In the genomic region with DNA sequence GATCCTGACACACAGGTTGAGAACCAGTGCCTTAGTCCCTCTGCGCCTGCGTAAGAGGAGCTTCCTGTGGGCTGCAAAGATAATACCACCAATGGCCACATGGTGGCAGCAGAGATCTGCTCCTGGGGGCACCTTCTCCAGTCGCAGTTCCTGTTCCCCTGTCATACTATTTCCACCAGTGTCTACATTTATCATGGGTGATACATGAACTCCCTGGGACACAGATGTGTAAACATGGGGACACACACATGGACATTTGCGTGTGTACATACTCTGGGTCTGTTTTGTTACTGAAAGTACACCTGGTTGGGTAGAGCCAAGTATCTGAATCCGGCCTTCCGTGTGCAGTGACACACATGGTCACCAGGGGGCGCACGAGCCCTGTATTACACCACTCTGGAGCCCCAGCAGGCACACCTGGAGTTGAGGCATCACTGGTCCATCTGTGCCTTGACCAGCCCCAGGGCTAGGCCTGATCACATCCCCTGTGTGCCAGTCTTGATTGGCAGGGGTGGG, we compare ENCODE assay signal across 8 mouse cellular contexts. TPM values are rescaled to one million over a fixed set of nuclear protein-coding genes. Genes with fewer than 3 reads are reported as not detected.
DNase-seq lines count a peak whose midpoint lies in the region; ATAC-seq and TF ChIP-seq lines count a peak whose summit lies in the region.

No protein-coding gene starts in this region.

- H3K27ac ChIP-seq in heart, embryonic 10.5 days: no peak overlapping the region
- no peak overlapping the region for H3K27ac ChIP-seq in kidney, embryonic 14.5 days (ENCODE audit: low read depth, low read length)
- H3K27ac ChIP-seq in limb, embryonic 14.5 days (replicated peaks; ENCODE audit: low read depth, low read length): no peak overlapping the region
- no peak overlapping the region for H3K27ac ChIP-seq in midbrain, embryonic 16.5 days (ENCODE audit: low read length)
- H3K27ac ChIP-seq in spleen, adult 2 months (ENCODE audit: insufficient read depth, low read length): peak overlapping the region; percentile 46

- H3K9ac ChIP-seq in kidney, embryonic 14.5 days (ENCODE audit: low read depth, low read length): no peak overlapping the region
- H3K9ac ChIP-seq in limb, embryonic 14.5 days (ENCODE audit: low read depth, low read length, severe bottlenecking): no peak overlapping the region
- H3K9ac ChIP-seq in midbrain, embryonic 16.5 days (ENCODE audit: low read depth, low read length): no peak overlapping the region

- WGBS in heart, embryonic 10.5 days: 14% methylated on average over 8 of the region's 8 CpGs
- 15% methylated on average over 8 of the region's 8 CpGs for WGBS in kidney, embryonic 14.5 days
- WGBS in limb, embryonic 14.5 days: 13% methylated on average over 8 of the region's 8 CpGs
- 19% methylated on average over 8 of the region's 8 CpGs for WGBS in midbrain, embryonic 16.5 days
- WGBS in spleen, adult 2 months: 3% methylated on average over 8 of the region's 8 CpGs

- no peak overlapping the region for H3K4me2 ChIP-seq in kidney, embryonic 14.5 days (replicated peaks; ENCODE audit: low read depth, low read length)
- no peak overlapping the region for H3K4me2 ChIP-seq in limb, embryonic 14.5 days (replicated peaks; ENCODE audit: low read depth, low read length, severe bottlenecking)
- H3K4me2 ChIP-seq in midbrain, embryonic 16.5 days (ENCODE audit: low read length): no peak overlapping the region

- TF ChIP-seq POLR2A in limb, embryonic 14.5 days (IDR thresholded peaks at IDR 0.05; ENCODE audit: borderline replicate concordance, extremely low read depth, insufficient read depth, insufficient read length): no peak
- no peak for TF ChIP-seq POLR2A in spleen, adult 2 months (IDR thresholded peaks at IDR 0.05; ENCODE audit: low read depth, low read length)

- no peak overlapping the region for H3K4me3 ChIP-seq in heart, embryonic 10.5 days
- H3K4me3 ChIP-seq in kidney, embryonic 14.5 days (ENCODE audit: low read length): no peak overlapping the region
- H3K4me3 ChIP-seq in limb, embryonic 14.5 days (replicated peaks; ENCODE audit: low read length): no peak overlapping the region
- no peak overlapping the region for H3K4me3 ChIP-seq in midbrain, embryonic 16.5 days (ENCODE audit: low read depth, low read length)
- peak overlapping the region; percentile 22; the same call in 1 of the 2 replicates for H3K4me3 ChIP-seq in spleen, adult 2 months (ENCODE audit: extremely low read depth, insufficient read depth, insufficient read length)

- peak; percentile 89 for DNase-seq in 3T3-L1 (ENCODE audit: low read depth, low spot score)
- peak; percentile 93 for DNase-seq in adrenal gland, postnatal 36 days
- peak; percentile 90 for DNase-seq in heart, embryonic 10.5 days (ENCODE audit: low spot score)
- DNase-seq in limb, embryonic 14.5 days (ENCODE audit: low spot score): peak; percentile 82
- peak; percentile 91 to 97 for DNase-seq in spleen, adult 2 months (ENCODE audit: low read depth in 1 of 2, low spot score in 2 of 2)

- peaks cover 2% of the 10 kb centered on the region; the same call in 1 of the 2 replicates for H3K9me3 ChIP-seq in heart, embryonic 10.5 days
- no peaks in the 10 kb centered on the region for H3K9me3 ChIP-seq in kidney, embryonic 14.5 days (ENCODE audit: control insufficient read depth, low read length)
- H3K9me3 ChIP-seq in limb, embryonic 14.5 days (ENCODE audit: control insufficient read depth, low read length): no peaks in the 10 kb centered on the region
- H3K9me3 ChIP-seq in midbrain, embryonic 16.5 days (replicated peaks; ENCODE audit: control insufficient read depth, low read length, poor library complexity, severe bottlenecking): no peaks in the 10 kb centered on the region

- TF ChIP-seq CTCF in spleen, adult 2 months (IDR thresholded peaks at IDR 0.05; ENCODE audit: extremely low read depth, insufficient read depth, insufficient read length, insufficient replicate concordance): peak; percentile 87

- H3K27me3 ChIP-seq in heart, embryonic 10.5 days (ENCODE audit: insufficient read depth, poor library complexity, severe bottlenecking): no peaks in the 10 kb centered on the region
- no peaks in the 10 kb centered on the region for H3K27me3 ChIP-seq in kidney, embryonic 14.5 days (ENCODE audit: control insufficient read depth, insufficient read depth, low read length)
- H3K27me3 ChIP-seq in limb, embryonic 14.5 days (ENCODE audit: control insufficient read depth, insufficient read depth, low read length): no peaks in the 10 kb centered on the region
- no peaks in the 10 kb centered on the region for H3K27me3 ChIP-seq in midbrain, embryonic 16.5 days (ENCODE audit: control insufficient read depth, insufficient read depth, low read depth, low read length)
- no peaks in the 10 kb centered on the region for H3K27me3 ChIP-seq in spleen, adult 2 months (ENCODE audit: control insufficient read depth, insufficient read depth, low read length)

- peak; percentile 74 for ATAC-seq in erythroblast, adult 5-6 weeks (replicated peaks; ENCODE audit: low FRiP score, poor library complexity, severe bottlenecking)
- peak; percentile 63 for ATAC-seq in kidney, embryonic 14.5 days (ENCODE audit: low FRiP score, low TSS enrichment)
- ATAC-seq in limb, embryonic 14.5 days (ENCODE audit: low FRiP score, low read depth): 0 out of 2 replicates have a peak, but pooled peaks have one; percentile 24
- peak; percentile 50 for ATAC-seq in midbrain, embryonic 16.5 days

- no peaks in the 10 kb centered on the region for H3K36me3 ChIP-seq in heart, embryonic 10.5 days
- H3K36me3 ChIP-seq in kidney, embryonic 14.5 days (ENCODE audit: control insufficient read depth, insufficient read depth, low read length): no peaks in the 10 kb centered on the region
- no peaks in the 10 kb centered on the region for H3K36me3 ChIP-seq in limb, embryonic 14.5 days (ENCODE audit: control insufficient read depth, insufficient read depth, low read length)
- H3K36me3 ChIP-seq in midbrain, embryonic 16.5 days (ENCODE audit: control insufficient read depth, insufficient read depth, low read length): no peaks in the 10 kb centered on the region
- no peaks in the 10 kb centered on the region for H3K36me3 ChIP-seq in spleen, adult 2 months (ENCODE audit: control insufficient read depth, insufficient read depth, low read length)

- no peaks in the 10 kb centered on the region for H3K4me1 ChIP-seq in heart, embryonic 10.5 days
- no peaks in the 10 kb centered on the region for H3K4me1 ChIP-seq in kidney, embryonic 14.5 days (ENCODE audit: control insufficient read depth, insufficient read depth, low read length)
- H3K4me1 ChIP-seq in limb, embryonic 14.5 days (ENCODE audit: control insufficient read depth, insufficient read depth, low read length): no peaks in the 10 kb centered on the region
- no peaks in the 10 kb centered on the region for H3K4me1 ChIP-seq in midbrain, embryonic 16.5 days (ENCODE audit: control insufficient read depth, insufficient read depth, low read length)
- H3K4me1 ChIP-seq in spleen, adult 2 months (ENCODE audit: control insufficient read depth, insufficient read depth, insufficient read length): peaks cover 25% of the 10 kb centered on the region; the same call in 1 of the 2 replicates

RNA-seq across cellular contexts. Expression of a gene that starts 36.4 kb away (rescaled TPM):
- 1 to 10 TPM; 4.5 to 7.4 TPM for total RNA-seq in adrenal gland, postnatal 36 days (2021)
- total RNA-seq in erythroblast, adult 5-6 weeks (2015; ENCODE audit: low replicate concordance): not detected in 2 replicates
- total RNA-seq in erythroblast, adult 5-6 weeks (2017; ENCODE audit: low replicate concordance): 1.0 TPM in 1 of 2 replicates, not detected in the other
- polyA plus RNA-seq in heart, embryonic 10.5 days (2016; fragmentation: Nextera tagmentation; extraction: Ambion mirVana): 2.6 and 6.1 TPM in 2 replicates
- 4.2 and 13.9 TPM in 2 replicates for polyA plus RNA-seq in kidney, embryonic 14.5 days (2014; fragmentation: Nextera tagmentation; extraction: Ambion mirVana)
- 29.6 and 43.4 TPM in 2 replicates for polyA plus RNA-seq in limb, embryonic 14.5 days (2012; rRNA removed)
- polyA plus RNA-seq in limb, embryonic 14.5 days (2014; fragmentation: Nextera tagmentation; extraction: Ambion mirVana): 10.1 and 12.3 TPM in 2 replicates
- polyA plus RNA-seq in midbrain, embryonic 16.5 days (2015; fragmentation: Nextera tagmentation; extraction: Ambion mirVana): 47.2 and 50.3 TPM in 2 replicates
- polyA plus RNA-seq in spleen, adult 2 months (2012; rRNA removed): 1.7 and 2.1 TPM in 2 replicates

Comparison
In these comparisons a context has a peak if more than half of its experiments do, and no peak if none do; other contexts are left out.
1. ATAC-seq: peak in every context shown above with its lines; median percentile 74 in erythroblast, adult 5-6 weeks; 63 in kidney, embryonic 14.5 days; 50 in midbrain, embryonic 16.5 days; 24 in limb, embryonic 14.5 days.